Mouse (Mus musculus): ENCODE data around the gene Txnrd2. TPM values are rescaled to one million over a fixed set of nuclear protein-coding genes. Genes with fewer than 3 reads are reported as not detected.

Txnrd2 gene
- polyA plus RNA-seq, 1 experiment from 2014 or later, result 15.7 TPM

DNA sequence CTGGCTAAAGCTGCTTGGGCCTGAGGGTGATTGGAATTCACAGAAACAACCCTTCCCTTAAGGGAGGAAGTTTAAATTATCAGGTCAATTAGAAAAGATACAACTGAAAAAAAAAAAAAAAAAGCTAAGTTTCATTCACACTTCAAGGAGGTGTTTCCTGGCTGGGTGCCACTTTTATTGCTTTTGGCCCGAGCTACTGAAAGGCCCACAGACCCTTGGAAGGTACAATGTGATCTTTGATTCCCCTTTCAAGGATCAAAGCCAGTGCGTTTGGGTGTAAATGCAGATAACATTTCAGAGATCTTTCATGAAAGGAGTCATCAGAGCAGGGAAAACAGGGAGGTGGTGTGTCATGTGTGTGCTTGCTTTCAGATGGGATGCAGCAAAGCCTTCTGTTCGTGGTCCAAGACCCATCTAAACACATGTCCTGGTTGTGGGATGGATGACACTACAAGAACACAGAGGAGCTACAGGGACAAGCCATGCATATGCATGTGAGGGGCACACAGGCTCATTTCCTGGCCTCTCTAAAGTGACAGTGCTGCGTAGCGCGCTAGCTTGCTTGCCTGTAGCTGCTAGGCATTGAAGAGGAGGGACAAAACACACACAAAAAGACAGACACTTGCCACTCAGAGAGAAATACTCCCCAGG is 71.8 kb downstream of the Txnrd2 start:
- Histone ChIP-seq H3K9me3 (no peaks in the 10 kb centered on the region), H3K4me1 (peaks cover 16% of the 10 kb centered on the region), H3K27me3 (no peaks in the 10 kb centered on the region), H3K4me3 (peak overlapping the region; percentile 79), H3K4me2 (replicated peaks) (peak overlapping the region; percentile 84), H3K9ac (peak overlapping the region; percentile 81), H3K36me3 (peaks cover 16% of the 10 kb centered on the region), H3K27ac (peak overlapping the region; percentile 79)
- ATAC-seq (ENCODE audit: insufficient number of reproducible peaks, insufficient read depth, low FRiP score, low TSS enrichment), result peak; percentile 49
- WGBS, result 7% methylated on average over 6 of the region's 6 CpGs

DNA sequence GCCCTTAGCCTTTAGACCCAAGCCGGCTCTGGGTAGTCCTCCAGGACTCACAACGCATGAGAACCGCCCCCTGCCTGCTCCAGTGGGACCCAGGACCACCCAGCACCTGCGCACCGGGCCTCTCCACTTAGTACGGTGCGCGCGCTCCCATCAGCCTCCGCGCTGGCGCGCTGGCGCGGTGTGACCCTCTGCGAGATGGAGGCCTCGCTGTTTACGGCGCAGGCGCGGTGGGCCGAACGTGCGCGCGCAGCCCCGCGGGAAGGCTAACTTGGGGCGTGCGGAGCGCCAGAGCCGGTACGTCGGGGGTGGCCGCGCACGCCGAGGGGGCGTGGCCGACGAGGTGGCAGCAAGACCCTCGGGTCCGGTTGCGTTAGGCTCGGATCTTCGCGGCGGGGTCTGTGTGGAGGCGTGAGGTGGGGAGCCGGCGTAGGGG is 72.4 kb downstream of the Txnrd2 start, which contains the start of the genes Gnb1l and Rtl10:
Gnb1l (plus strand) TSS at position 156 of the 433 bp plus-strand sequence.
Rtl10 (plus strand) TSS at position 344 of the 433 bp plus-strand sequence.
- H3K36me3 ChIP-seq, result peaks cover 20% of the 10 kb centered on the region
- H3K4me2 ChIP-seq (replicated peaks), result peak within 1 kb of the TSS; percentile 84
- H3K4me3 ChIP-seq, result peak within 1 kb of the TSS; percentile 79
- H3K9me3 ChIP-seq, result no peaks in the 10 kb centered on the region
- ATAC-seq (ENCODE audit: insufficient number of reproducible peaks, insufficient read depth, low FRiP score, low TSS enrichment), result peak; percentile 98
- 0% methylated on average over 50 of the region's 51 CpGs for WGBS
- peaks cover 16% of the 10 kb centered on the region for H3K4me1 ChIP-seq
- peak within 1 kb of the TSS; percentile 79 for H3K27ac ChIP-seq
- H3K9ac ChIP-seq, result peak within 1 kb of the TSS; percentile 81
- H3K27me3 ChIP-seq, result no peaks in the 10 kb centered on the region

DNA sequence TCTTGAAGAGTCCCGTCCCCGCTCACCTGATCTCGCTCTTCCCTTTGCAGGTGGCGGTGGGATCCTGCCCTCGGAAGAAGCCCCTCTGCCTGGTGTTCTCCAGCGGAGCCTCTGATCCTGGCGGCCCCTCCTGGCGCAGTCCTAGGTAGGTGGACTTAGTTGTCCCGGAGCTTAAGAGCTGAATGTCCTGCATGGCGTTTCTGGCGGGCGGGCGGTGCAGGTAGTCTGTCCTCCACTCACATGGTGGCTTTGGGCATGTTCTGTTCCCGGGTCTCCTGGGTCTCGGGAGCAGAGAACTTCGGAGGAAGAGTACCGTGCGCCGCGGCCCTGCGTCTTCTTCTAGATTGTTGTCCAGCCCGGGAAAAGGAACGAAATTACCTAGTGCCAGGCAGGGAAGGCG is 72.8 kb downstream of the Txnrd2 start:
- Histone ChIP-seq H3K27me3 (no peaks in the 10 kb centered on the region), H3K4me2 (replicated peaks) (peak overlapping the region; percentile 84), H3K9ac (peak overlapping the region; percentile 81), H3K4me3 (peak overlapping the region; percentile 79), H3K9me3 (no peaks in the 10 kb centered on the region), H3K4me1 (peaks cover 16% of the 10 kb centered on the region), H3K36me3 (peaks cover 22% of the 10 kb centered on the region), H3K27ac (0 out of 2 replicates have a peak overlapping the region, but pooled peaks have one; percentile 32)
- 0% methylated on average over 22 of the region's 24 CpGs for WGBS
- no peak; the same call in 1 of the 2 replicates for ATAC-seq (ENCODE audit: insufficient number of reproducible peaks, insufficient read depth, low FRiP score, low TSS enrichment)

DNA sequence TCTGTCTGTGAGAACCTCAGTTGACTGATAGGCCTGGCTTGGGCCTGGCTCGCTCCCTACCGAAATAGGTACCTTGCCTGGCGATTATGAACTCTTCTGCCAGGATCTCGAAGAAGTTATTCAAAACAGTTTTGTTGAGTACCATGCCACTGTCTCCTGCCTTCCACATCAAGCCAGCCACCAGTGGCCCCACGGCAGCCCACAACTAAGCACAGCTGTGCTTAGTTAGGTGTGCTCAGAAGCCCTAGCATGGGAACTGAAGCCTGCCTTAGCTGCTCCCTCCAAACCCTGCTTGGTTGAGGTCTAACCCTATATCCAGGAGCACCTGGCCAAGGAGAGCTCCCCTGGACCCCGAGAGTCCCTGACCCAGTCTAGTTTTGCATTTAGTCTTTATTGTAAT is 75.3 kb downstream of the Txnrd2 start:
- Histone ChIP-seq H3K4me2 (replicated peaks) (no peak overlapping the region), H3K4me3 (no peak overlapping the region), H3K4me1 (peaks cover 16% of the 10 kb centered on the region), H3K27ac (no peak overlapping the region), H3K27me3 (no peaks in the 10 kb centered on the region), H3K36me3 (peaks cover 22% of the 10 kb centered on the region), H3K9ac (no peak overlapping the region), H3K9me3 (no peaks in the 10 kb centered on the region)
- no peak for ATAC-seq (ENCODE audit: insufficient number of reproducible peaks, insufficient read depth, low FRiP score, low TSS enrichment)
- 93% methylated on average over 6 of the region's 6 CpGs for WGBS

DNA sequence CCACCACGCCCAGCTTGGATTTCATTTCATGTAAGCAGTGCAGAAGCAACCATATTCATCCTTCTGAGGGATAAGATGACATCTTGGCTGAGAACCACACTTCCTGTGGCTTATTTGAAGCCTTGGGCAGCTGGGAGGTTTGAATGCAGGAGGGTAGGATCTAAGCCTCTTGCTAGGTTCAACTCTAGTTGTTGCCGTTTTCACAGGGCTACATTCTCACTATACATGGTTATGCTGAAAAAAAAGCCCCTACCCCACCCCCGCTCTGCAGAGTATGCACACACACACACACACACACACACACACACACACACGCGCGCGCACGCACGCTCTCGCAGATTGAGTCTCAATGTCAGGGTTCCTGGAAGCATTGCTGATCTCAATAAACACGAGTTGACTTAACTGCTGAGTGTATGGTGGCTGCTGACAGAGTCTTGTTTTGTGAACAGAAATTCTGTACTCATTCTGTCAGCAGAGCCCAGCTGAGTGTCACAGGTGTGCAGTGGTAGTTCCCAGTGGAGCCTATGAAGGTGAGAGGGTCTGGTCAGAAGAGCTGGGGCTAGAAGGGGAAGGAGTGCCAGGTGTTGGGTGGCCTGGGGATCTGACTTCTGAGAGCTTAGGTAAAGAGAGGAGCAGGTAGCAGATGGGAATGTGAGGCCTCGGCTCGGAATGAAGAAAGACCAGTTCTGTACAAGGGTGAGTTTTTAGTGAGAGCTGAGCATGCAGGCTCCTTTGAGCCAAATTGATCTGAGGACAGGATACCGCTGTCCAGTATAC is 77.6 kb downstream of the Txnrd2 start:
- Histone ChIP-seq H3K4me2 (replicated peaks) (no peak overlapping the region), H3K4me1 (peaks cover 19% of the 10 kb centered on the region), H3K36me3 (peaks cover 22% of the 10 kb centered on the region), H3K9ac (no peak overlapping the region), H3K9me3 (no peaks in the 10 kb centered on the region), H3K4me3 (no peak overlapping the region), H3K27ac (no peak overlapping the region), H3K27me3 (no peaks in the 10 kb centered on the region)
- no peak for ATAC-seq (ENCODE audit: insufficient number of reproducible peaks, insufficient read depth, low FRiP score, low TSS enrichment)
- WGBS, result 91% methylated on average over 14 of the region's 14 CpGs

DNA sequence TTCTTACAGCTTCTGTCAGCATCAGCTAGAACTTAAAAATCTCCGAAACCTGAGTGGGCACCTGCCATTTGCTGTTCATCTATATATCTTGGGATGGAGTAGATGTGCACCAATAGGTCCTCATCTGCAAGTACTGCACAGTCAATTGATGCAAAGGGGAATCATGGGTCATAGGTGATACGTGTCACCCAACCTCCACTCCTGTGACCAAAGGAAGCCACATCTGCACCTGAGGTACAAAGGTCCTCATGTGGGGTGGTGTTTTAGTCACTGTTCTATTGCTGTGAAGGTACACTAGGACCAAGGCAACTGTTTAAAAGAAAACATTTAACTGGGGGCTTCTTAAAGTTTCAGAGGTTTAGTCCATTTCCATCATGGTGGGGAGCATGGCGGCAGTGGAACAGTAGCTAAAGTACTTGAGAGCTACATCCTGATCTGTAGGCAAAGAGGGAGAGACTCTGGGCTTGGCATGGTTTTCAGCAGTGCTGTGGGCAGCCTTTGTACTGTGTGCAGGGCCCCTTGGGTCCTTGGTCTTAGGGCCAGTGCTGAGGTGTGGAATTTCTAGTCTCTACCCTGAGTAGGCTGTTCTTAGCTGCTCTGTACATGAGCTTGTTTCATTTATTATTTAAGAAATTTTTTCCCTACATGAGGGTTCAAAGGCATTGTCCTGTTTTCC is 80.5 kb downstream of the Txnrd2 start:
- 91% methylated on average over 3 of the region's 3 CpGs for WGBS
- ATAC-seq (ENCODE audit: insufficient number of reproducible peaks, insufficient read depth, low FRiP score, low TSS enrichment), result peak; percentile 67; the same call in 1 of the 2 replicates

DNA sequence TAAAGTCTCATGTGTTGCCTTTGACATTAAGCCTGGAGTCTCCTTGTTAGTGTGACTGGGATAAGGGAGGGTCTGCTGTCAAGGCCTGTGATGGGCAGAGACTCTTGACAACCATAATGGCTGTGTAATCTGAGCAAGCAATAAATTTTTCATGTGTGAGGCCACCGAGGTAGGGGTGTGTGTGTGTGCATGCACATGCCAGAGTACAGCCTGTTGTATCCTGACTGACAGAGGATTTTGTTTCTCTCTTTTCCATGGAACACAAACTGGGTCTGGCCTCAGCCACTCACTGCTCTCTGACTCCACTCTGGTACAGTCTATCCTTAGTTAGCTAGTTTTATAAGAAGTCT is 81.0 kb downstream of the Txnrd2 start:
- ATAC-seq (ENCODE audit: insufficient number of reproducible peaks, insufficient read depth, low FRiP score, low TSS enrichment), result no peak

More for the DNA sequence above, 80.5 kb downstream of the Txnrd2 start:
- no peak overlapping the region for H3K4me3 ChIP-seq
- H3K9ac ChIP-seq, result no peak overlapping the region
- H3K4me2 ChIP-seq (replicated peaks), result no peak overlapping the region
- H3K27me3 ChIP-seq, result no peaks in the 10 kb centered on the region
- H3K9me3 ChIP-seq, result no peaks in the 10 kb centered on the region
- peaks cover 13% of the 10 kb centered on the region for H3K36me3 ChIP-seq
- peaks cover 8% of the 10 kb centered on the region for H3K4me1 ChIP-seq
- peak overlapping the region; percentile 41; the same call in 1 of the 2 replicates for H3K27ac ChIP-seq

DNA sequence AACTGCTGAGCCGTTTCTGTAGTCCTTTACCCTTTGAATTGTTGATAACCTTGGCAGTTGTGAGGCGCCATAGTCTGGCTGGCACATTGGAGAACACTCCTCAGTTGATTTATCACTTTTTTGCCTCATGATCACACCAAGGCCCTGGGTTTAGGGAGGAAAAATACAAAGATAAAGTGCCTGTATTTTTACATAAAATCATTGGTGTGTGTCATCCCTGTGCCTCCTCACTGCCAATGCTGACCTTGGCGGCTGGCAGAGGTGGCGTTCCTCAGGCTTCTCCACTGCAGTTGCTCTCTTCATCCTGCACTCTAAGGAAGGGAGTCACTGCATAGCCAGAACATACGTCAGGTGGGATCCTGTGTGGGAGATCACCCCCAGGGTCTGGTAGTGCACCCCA is 85.6 kb downstream of the Txnrd2 start:
- H3K27me3 ChIP-seq, result no peaks in the 10 kb centered on the region
- H3K4me2 ChIP-seq (replicated peaks), result no peak overlapping the region
- 85% methylated on average over 5 of the region's 5 CpGs for WGBS
- H3K4me1 ChIP-seq, result peaks cover 6% of the 10 kb centered on the region
- H3K36me3 ChIP-seq, result no peaks in the 10 kb centered on the region
- ATAC-seq (ENCODE audit: insufficient number of reproducible peaks, insufficient read depth, low FRiP score, low TSS enrichment), result no peak
- H3K9me3 ChIP-seq, result no peaks in the 10 kb centered on the region
- H3K4me3 ChIP-seq, result no peak overlapping the region
- H3K9ac ChIP-seq, result no peak overlapping the region
- no peak overlapping the region for H3K27ac ChIP-seq

More for the DNA sequence above, 81.0 kb downstream of the Txnrd2 start:
- Histone ChIP-seq H3K9me3 (no peaks in the 10 kb centered on the region), H3K36me3 (peaks cover 8% of the 10 kb centered on the region; the same call in 1 of the 2 replicates), H3K4me3 (no peak overlapping the region), H3K27me3 (no peaks in the 10 kb centered on the region), H3K4me1 (peaks cover 8% of the 10 kb centered on the region), H3K9ac (no peak overlapping the region), H3K27ac (peak overlapping the region; percentile 41; the same call in 1 of the 2 replicates), H3K4me2 (replicated peaks) (no peak overlapping the region)
- WGBS, result 41% methylated on average over 1 of the region's 1 CpGs

DNA sequence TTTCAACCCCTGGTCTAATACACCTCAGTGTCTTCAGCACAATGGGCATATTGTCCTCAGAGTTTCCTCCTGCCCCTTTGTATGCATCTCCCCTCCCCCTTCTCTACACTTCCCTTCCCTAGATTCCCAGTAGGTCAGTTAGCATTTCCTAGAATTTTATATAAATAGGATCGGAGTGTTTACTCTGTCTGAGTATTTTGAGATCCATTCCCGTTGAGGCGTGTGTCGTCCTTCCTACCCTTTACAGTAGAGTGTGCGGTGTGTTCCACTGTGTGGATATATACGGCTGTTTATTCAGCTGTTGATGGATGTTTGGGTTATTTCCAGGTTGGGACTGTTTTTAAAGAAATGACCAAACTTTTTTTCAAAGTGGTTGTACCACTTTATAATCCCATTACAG is 87.3 kb downstream of the Txnrd2 start:
- H3K36me3 ChIP-seq, result no peaks in the 10 kb centered on the region
- no peak overlapping the region for H3K9ac ChIP-seq
- H3K27me3 ChIP-seq, result no peaks in the 10 kb centered on the region
- no peaks in the 10 kb centered on the region; the same call in 1 of the 2 replicates for H3K4me1 ChIP-seq
- 59% methylated on average over 6 of the region's 6 CpGs for WGBS
- no peak for ATAC-seq (ENCODE audit: insufficient number of reproducible peaks, insufficient read depth, low FRiP score, low TSS enrichment)
- H3K4me2 ChIP-seq (replicated peaks), result no peak overlapping the region
- no peak overlapping the region for H3K27ac ChIP-seq
- H3K4me3 ChIP-seq, result no peak overlapping the region
- H3K9me3 ChIP-seq, result no peaks in the 10 kb centered on the region

DNA sequence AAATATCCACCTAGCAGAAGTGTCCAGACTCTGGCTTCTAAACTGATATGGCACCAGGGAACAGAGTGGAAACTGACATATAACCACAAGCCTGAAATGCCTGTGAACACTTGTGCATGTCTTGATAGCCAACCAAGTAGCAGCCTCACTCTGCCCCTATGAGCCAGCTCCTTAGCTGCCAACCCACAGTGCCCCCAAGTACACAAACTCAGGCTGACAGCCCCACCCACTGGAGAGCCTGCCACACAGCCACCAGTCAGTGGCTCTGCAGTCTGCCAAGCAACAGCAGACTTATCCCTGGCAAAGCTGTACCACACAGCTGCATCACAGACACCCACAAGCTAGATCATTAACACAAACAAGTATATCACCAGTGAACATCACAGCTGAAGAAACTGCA is 91.9 kb downstream of the Txnrd2 start:
- Histone ChIP-seq H3K9me3 (no peaks in the 10 kb centered on the region), H3K27ac (no peak overlapping the region)
- no peak for ATAC-seq (ENCODE audit: insufficient number of reproducible peaks, insufficient read depth, low FRiP score, low TSS enrichment)

DNA sequence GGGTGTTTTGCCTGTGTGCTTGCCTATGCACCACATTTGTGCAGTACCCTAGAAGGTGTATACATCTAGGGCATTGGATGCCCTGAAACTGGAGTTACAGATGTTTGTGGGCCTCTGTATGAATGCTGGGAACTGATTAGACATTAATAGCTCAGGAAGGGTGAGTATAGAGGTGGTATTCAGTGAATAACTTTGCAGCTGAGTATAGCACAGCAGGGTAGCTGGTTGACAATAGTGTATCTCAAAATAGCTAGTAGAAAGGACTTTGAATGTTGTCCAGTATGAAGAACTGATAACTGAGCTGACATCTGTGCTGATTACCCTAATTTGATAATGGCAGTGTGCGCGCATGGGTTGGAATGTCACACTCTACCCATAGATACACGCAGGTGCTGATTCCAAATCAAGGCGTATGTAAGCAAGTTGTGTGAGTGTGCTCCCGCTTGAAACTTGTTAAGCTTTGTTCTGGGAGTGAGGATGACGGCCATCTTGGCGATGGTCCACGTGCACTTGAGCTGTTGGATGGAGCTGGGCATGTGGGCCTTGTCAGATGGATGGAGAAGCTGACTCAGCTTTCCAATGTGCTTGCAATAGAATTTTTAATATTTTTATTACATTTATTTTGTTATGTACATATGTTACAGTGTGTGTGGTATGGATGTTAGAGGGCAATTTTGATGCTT is 97.5 kb downstream of the Txnrd2 start:
- no peak overlapping the region for H3K4me2 ChIP-seq (replicated peaks)
- no peak for ATAC-seq (ENCODE audit: insufficient number of reproducible peaks, insufficient read depth, low FRiP score, low TSS enrichment)
- WGBS, result 89% methylated on average over 8 of the region's 8 CpGs
- no peak overlapping the region for H3K4me3 ChIP-seq
- no peaks in the 10 kb centered on the region for H3K27me3 ChIP-seq
- H3K9me3 ChIP-seq, result no peaks in the 10 kb centered on the region
- H3K27ac ChIP-seq, result no peak overlapping the region
- H3K4me1 ChIP-seq, result no peaks in the 10 kb centered on the region
- H3K36me3 ChIP-seq, result no peaks in the 10 kb centered on the region
- no peak overlapping the region for H3K9ac ChIP-seq

More for the DNA sequence above, 91.9 kb downstream of the Txnrd2 start:
- no peaks in the 10 kb centered on the region for H3K36me3 ChIP-seq
- H3K27me3 ChIP-seq, result no peaks in the 10 kb centered on the region
- no peaks in the 10 kb centered on the region for H3K4me1 ChIP-seq
- no peak overlapping the region for H3K9ac ChIP-seq
- no peak overlapping the region for H3K4me3 ChIP-seq
- H3K4me2 ChIP-seq (replicated peaks), result no peak overlapping the region

Measured in embryonic facial prominence, embryonic 12.5 days (tissue).